Mouse (Mus musculus) liver, adult 2 months (tissue): ENCODE data around the gene Rpl23. TPM values are rescaled to one million over a fixed set of nuclear protein-coding genes. Genes with fewer than 3 reads are reported as not detected.
A peak's percentile ranks its signal among the peaks of the same experiment; 100 is the strongest.

Source experiments
- DNase-seq: peaks from one replicate; pipeline ENCODE4 v3.0.0-alpha.2; 2011; ENCODE audit warnings: low read depth, low spot score; ENCODE audit errors: extremely low read depth
- H3K27ac ChIP-seq: fragments of 200-500 bp; replicated peaks from 2 replicates; pipeline ENCODE4 v1.5.1; 2012; ENCODE audit warnings: low read depth, mild to moderate bottlenecking, control low read depth, inconsistent platforms, low read length; ENCODE audit not compliant: insufficient read depth
- H3K27me3 ChIP-seq: fragments of 200-500 bp; 2 replicates; pipeline ENCODE4 v1.6.1; 2012; ENCODE audit warnings: mild to moderate bottlenecking, moderate library complexity, low read length, inconsistent platforms; ENCODE audit not compliant: control insufficient read depth, insufficient read depth
- H3K36me3 ChIP-seq: fragments of 200-500 bp; 2 replicates; pipeline ENCODE4 v1.6.1; 2012; ENCODE audit warnings: low read length, inconsistent platforms; ENCODE audit not compliant: control insufficient read depth, insufficient read depth
- H3K4me1 ChIP-seq: fragments of 200-500 bp; 2 replicates; pipeline ENCODE4 v1.6.1; 2011; ENCODE audit warnings: low read length; ENCODE audit not compliant: control insufficient read depth, insufficient read depth
- H3K4me3 ChIP-seq: fragments of 200-500 bp; 2 replicates; pipeline ENCODE4 v1.5.1; 2011; ENCODE audit warnings: low read depth, mild to moderate bottlenecking, control low read depth, low read length, moderate library complexity; ENCODE audit not compliant: insufficient read depth
- H3K79me2 ChIP-seq: fragments of 200-500 bp; 2 replicates; pipeline ENCODE4 v1.6.1; 2012; ENCODE audit warnings: inconsistent platforms, mild to moderate bottlenecking, low read length, moderate library complexity; ENCODE audit not compliant: control insufficient read depth, insufficient read depth
- H3K9ac ChIP-seq: fragments of 200-500 bp; 2 replicates; pipeline ENCODE4 v1.6.1; 2012; ENCODE audit warnings: low read depth, mild to moderate bottlenecking, control low read depth, inconsistent platforms, low read length
- CTCF ChIP-seq: fragments of 200-500 bp; IDR thresholded peaks from 2 replicates; pipeline ENCODE4 v1.5.1; 2011; ENCODE audit warnings: low read depth, low read length, control low read depth
- POLR2A ChIP-seq: fragments of 200-500 bp; IDR thresholded peaks from 2 replicates; pipeline ENCODE4 v1.6.1; 2011; ENCODE audit warnings: low read length, control low read depth; ENCODE audit not compliant: insufficient read depth; ENCODE audit errors: extremely low read depth
- WGBS: fragments of 180-500 bp; shearing (Covaris S2); methylation state at CpG from one replicate; pipeline ENCODE4 v1.1.7; 2018; 5-methylcytosine and 5-hydroxymethylcytosine counted together
- polyA plus RNA-seq: library from polyadenylated mRNA; depleted of rRNA; stranded (reverse); fragments of >200 nt; gene quantifications from 2 replicates; pipeline ENCODE4 v1.2.3, GENCODE M21; 2012
- total RNA-seq: library from RNA; depleted of rRNA; stranded (reverse); fragments of >200 nt; gene quantifications from 2 replicates; pipeline ENCODE4 v1.2.3, GENCODE M21; 2014

The Rpl23 gene
- total and polyA plus RNA-seq, 2 experiments = 68.5 to 283 TPM

- Histone ChIP-seq H3K9ac (peak within 1 kb of the TSS; percentile 87), H3K4me3 (peak within 1 kb of the TSS; percentile 84), H3K4me1 (peaks cover 6% of the 10 kb centered on the region), H3K27ac (peak within 1 kb of the TSS; percentile 90), H3K79me2 (peaks cover 33% of the 10 kb centered on the region), H3K27me3 (no peaks in the 10 kb centered on the region), H3K36me3 (peaks cover 5% of the 10 kb centered on the region; the same call in 1 of the 2 replicates)
- DNase-seq = peak; percentile 94
- TF ChIP-seq POLR2A (no peak), CTCF (no peak)
- WGBS = under 1% methylated on average over 38 of the region's 38 CpGs
Measured at GRCm38 (mm10) chr11:97766154-97766881, 15.9 kb downstream of the Rpl23 start, which contains the start of gene Cwc25. Gene Cwc25 (minus strand): TSS chr11:97766556.

- Histone ChIP-seq H3K4me3 (no peak overlapping the region), H3K27ac (no peak overlapping the region), H3K79me2 (peaks cover 33% of the 10 kb centered on the region), H3K9ac (no peak overlapping the region), H3K36me3 (peaks cover 16% of the 10 kb centered on the region; the same call in 1 of the 2 replicates), H3K4me1 (peaks cover 6% of the 10 kb centered on the region), H3K27me3 (no peaks in the 10 kb centered on the region)
- DNase-seq = no peak
- TF ChIP-seq CTCF (no peak), POLR2A (no peak)
Measured at GRCm38 (mm10) chr11:97761638-97762037, 20.6 kb downstream of the Rpl23 start.

- peaks cover 26% of the 10 kb centered on the region; the same call in 1 of the 2 replicates for H3K36me3 ChIP-seq
- no peaks in the 10 kb centered on the region for H3K27me3 ChIP-seq
- H3K4me1 ChIP-seq = no peaks in the 10 kb centered on the region
- 80% methylated on average over 6 of the region's 6 CpGs for WGBS
- DNase-seq = no peak
- peaks cover 13% of the 10 kb centered on the region for H3K79me2 ChIP-seq
- H3K4me3 ChIP-seq = no peak overlapping the region
- TF ChIP-seq POLR2A (no peak), CTCF (no peak)
- no peak overlapping the region for H3K27ac ChIP-seq
- H3K9ac ChIP-seq = no peak overlapping the region
Measured at GRCm38 (mm10) chr11:97758942-97759341, 23.3 kb downstream of the Rpl23 start.

GRCm38 (mm10) chr11:97758125-97758524 lies 24.1 kb downstream of the Rpl23 start:
- no peak for TF ChIP-seq CTCF
- no peak for TF ChIP-seq POLR2A
- WGBS = 89% methylated on average over 1 of the region's 1 CpGs
- peaks cover 31% of the 10 kb centered on the region; the same call in 1 of the 2 replicates for H3K36me3 ChIP-seq

GRCm38 (mm10) chr11:97753277-97753676 lies 29.0 kb downstream of the Rpl23 start:
- TF ChIP-seq POLR2A = no peak
- TF ChIP-seq CTCF = no peak
- H3K36me3 ChIP-seq = peaks cover 42% of the 10 kb centered on the region
- H3K9ac ChIP-seq = no peak overlapping the region
- no peaks in the 10 kb centered on the region for H3K79me2 ChIP-seq
- no peaks in the 10 kb centered on the region for H3K27me3 ChIP-seq
- DNase-seq = no peak
- 92% methylated on average over 8 of the region's 8 CpGs for WGBS
- H3K4me1 ChIP-seq = peaks cover 5% of the 10 kb centered on the region
- no peak overlapping the region for H3K27ac ChIP-seq
- H3K4me3 ChIP-seq = no peak overlapping the region

More at GRCm38 (mm10) chr11:97758125-97758524, 24.1 kb downstream of the Rpl23 start:
- Histone ChIP-seq H3K27ac (no peak overlapping the region), H3K27me3 (no peaks in the 10 kb centered on the region), H3K4me1 (no peaks in the 10 kb centered on the region), H3K9ac (no peak overlapping the region), H3K4me3 (no peak overlapping the region), H3K79me2 (peaks cover 9% of the 10 kb centered on the region)
- no peak for DNase-seq

GRCm38 (mm10) chr11:97748496-97748895 lies 33.7 kb downstream of the Rpl23 start:
- Histone ChIP-seq H3K4me1 (peaks cover 7% of the 10 kb centered on the region), H3K27ac (no peak overlapping the region), H3K9ac (no peak overlapping the region), H3K4me3 (no peak overlapping the region), H3K79me2 (peaks cover 8% of the 10 kb centered on the region; the same call in 1 of the 2 replicates), H3K36me3 (peaks cover 21% of the 10 kb centered on the region), H3K27me3 (no peaks in the 10 kb centered on the region)
- no peak for TF ChIP-seq POLR2A
- TF ChIP-seq CTCF = no peak
- no peak for DNase-seq
- WGBS = 51% methylated on average over 5 of the region's 5 CpGs
